Mouse (Mus musculus) liver, postnatal 0 days (tissue): ENCODE results near the gene Rnf152. TPM values are rescaled to one million over a fixed set of nuclear protein-coding genes. Genes with fewer than 3 reads are reported as not detected.
A peak's percentile ranks its signal among the peaks of the same experiment; 100 is the strongest.

Source experiments
- ATAC-seq: fragments of 200-750 bp; cut with Nextera tagmentation; 2 replicates; pipeline ENCODE4 v1.8.0; 2017; ENCODE audit warnings: mild to moderate bottlenecking, moderate library complexity
- DNase-seq: peaks from one replicate; pipeline ENCODE4 v3.0.0-alpha.2; 2016
- H3K27ac ChIP-seq: fragments of 300-500 bp; sonication (generic); 2 replicates; pipeline ENCODE4 v1.5.1; 2014; ENCODE audit warnings: antibody characterized with exemption, moderate library complexity, mild to moderate bottlenecking, low read depth
- H3K27me3 ChIP-seq: fragments of 300-500 bp; sonication (generic); 2 replicates; pipeline ENCODE4 v1.6.1; 2014; ENCODE audit warnings: low read length, control low read depth, mixed read lengths; ENCODE audit not compliant: insufficient read depth
- H3K36me3 ChIP-seq: fragments of 300-500 bp; sonication (generic); replicated peaks from 2 replicates; pipeline ENCODE4 v1.6.1; 2014; ENCODE audit warnings: mild to moderate bottlenecking, control low read depth, low read length, moderate library complexity, mixed read lengths; ENCODE audit not compliant: insufficient read depth
- H3K4me1 ChIP-seq: fragments of 300-500 bp; sonication (generic); 2 replicates; pipeline ENCODE4 v1.6.1; 2014; ENCODE audit warnings: antibody characterized with exemption, mild to moderate bottlenecking, control low read depth; ENCODE audit not compliant: insufficient read depth
- H3K4me2 ChIP-seq: fragments of 300-500 bp; sonication (generic); 2 replicates; pipeline ENCODE4 v1.6.1; 2014; ENCODE audit warnings: low read depth, mild to moderate bottlenecking, low read length, moderate library complexity, mixed read lengths
- H3K4me3 ChIP-seq: fragments of 300-500 bp; sonication (generic); 2 replicates; pipeline ENCODE4 v1.5.1; 2014; ENCODE audit warnings: low read depth, low read length
- H3K9ac ChIP-seq: fragments of 300-500 bp; sonication (generic); replicated peaks from 2 replicates; pipeline ENCODE4 v1.6.1; 2014; ENCODE audit warnings: mild to moderate bottlenecking, moderate library complexity
- H3K9me3 ChIP-seq: fragments of 300-500 bp; sonication (generic); 2 replicates; pipeline ENCODE4 v1.6.1; 2016; ENCODE audit warnings: mild to moderate bottlenecking, control low read depth, low read length, mixed read lengths
- CTCF ChIP-seq: sonication (generic); IDR thresholded peaks from 2 replicates; pipeline ENCODE4 v1.5.1; 2016; ENCODE audit warnings: antibody characterized with exemption, low read depth
- EP300 ChIP-seq: IDR thresholded peaks from 2 replicates; pipeline ENCODE4 v1.6.1; 2016; ENCODE audit warnings: antibody characterized with exemption, low read depth, mild to moderate bottlenecking
- WGBS: fragments of 180-500 bp; shearing (Covaris S2); extraction: QIAGEN DNeasy Blood & Tissue Kit; methylation state at CpG from one replicate; pipeline ENCODE4 v1.1.7; 2014; ENCODE audit not compliant: insufficient replicate concordance; 5-methylcytosine and 5-hydroxymethylcytosine counted together
- polyA plus RNA-seq: library from polyadenylated mRNA; unstranded; fragments of >200 nt; fragmentation: Nextera tagmentation; extraction: Ambion mirVana; gene quantifications from 2 replicates; pipeline ENCODE4 v1.2.1, GENCODE M21; 2015

Gene Rnf152
- polyA plus RNA-seq, 1 experiment from 2014 or later: 0.47 TPM

DNA sequence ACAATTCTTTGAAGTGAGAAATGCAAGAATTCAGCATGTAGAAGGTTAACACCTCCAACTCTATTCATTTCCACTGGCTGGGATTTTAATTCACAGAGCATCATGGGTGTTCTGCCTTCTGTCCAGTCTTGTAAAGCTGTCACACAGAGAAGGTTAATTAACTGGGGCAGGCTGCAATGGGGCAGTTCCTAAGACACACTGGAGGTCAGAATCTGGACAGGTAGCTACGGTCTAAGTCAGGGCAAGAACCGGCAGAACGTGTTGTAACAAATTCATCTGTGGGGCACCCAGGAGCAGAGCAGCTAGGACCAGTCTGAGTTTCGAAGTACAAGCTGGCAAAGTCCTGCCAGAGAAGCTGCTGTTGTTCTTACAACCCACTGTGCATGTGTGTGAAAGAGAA, 2.4 kb upstream of the Rnf152 start:
- ATAC-seq: no peak
- H3K4me1 ChIP-seq: no peaks in the 10 kb centered on the region; the same call in 1 of the 2 replicates
- TF ChIP-seq CTCF (no peak), EP300 (no peak)
- no peak overlapping the region for H3K4me2 ChIP-seq
- no peak overlapping the region for H3K4me3 ChIP-seq
- H3K27ac ChIP-seq: no peak overlapping the region
- no peaks in the 10 kb centered on the region for H3K36me3 ChIP-seq
- H3K9me3 ChIP-seq: no peaks in the 10 kb centered on the region
- no peak for DNase-seq
- H3K9ac ChIP-seq: no peak overlapping the region
- 0 out of 2 replicates have a peak, but pooled peaks cover 10% of the 10 kb centered on the region for H3K27me3 ChIP-seq
- 77% methylated on average over 4 of the region's 4 CpGs for WGBS

DNA sequence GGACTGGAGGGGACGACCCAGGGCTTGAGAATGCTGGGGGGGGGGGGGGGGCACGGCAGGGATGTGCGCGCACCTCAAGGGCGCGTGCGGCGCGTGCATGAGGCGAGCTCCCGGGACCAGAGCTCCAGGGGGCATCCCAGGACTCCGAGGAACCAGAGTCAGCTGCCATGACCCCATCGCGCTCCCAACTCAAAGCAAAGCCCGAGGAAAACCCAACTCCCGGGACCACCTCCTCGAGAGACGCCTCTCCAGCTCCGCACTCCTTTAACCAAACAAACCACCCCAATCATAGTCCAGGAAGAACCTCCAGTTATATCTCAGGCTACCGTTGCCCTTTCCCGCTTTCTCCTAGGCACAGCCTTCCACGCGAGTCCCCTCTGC, 610 bp downstream of the Rnf152 start:
- H3K27ac ChIP-seq: peak overlapping the region; percentile 50; the same call in 1 of the 2 replicates
- H3K9me3 ChIP-seq: no peaks in the 10 kb centered on the region
- no peaks in the 10 kb centered on the region for H3K36me3 ChIP-seq
- H3K9ac ChIP-seq: peak overlapping the region; percentile 75
- H3K4me3 ChIP-seq: peak overlapping the region; percentile 64
- 0 out of 2 replicates have a peak, but pooled peaks have one; percentile 9 for ATAC-seq
- TF ChIP-seq CTCF: no peak
- TF ChIP-seq EP300: no peak
- H3K27me3 ChIP-seq: 0 out of 2 replicates have a peak, but pooled peaks cover 10% of the 10 kb centered on the region
- DNase-seq: peak; percentile 29
- WGBS: under 1% methylated on average over 9 of the region's 23 CpGs
- H3K4me2 ChIP-seq: peak overlapping the region; percentile 65
- H3K4me1 ChIP-seq: no peaks in the 10 kb centered on the region; the same call in 1 of the 2 replicates

DNA sequence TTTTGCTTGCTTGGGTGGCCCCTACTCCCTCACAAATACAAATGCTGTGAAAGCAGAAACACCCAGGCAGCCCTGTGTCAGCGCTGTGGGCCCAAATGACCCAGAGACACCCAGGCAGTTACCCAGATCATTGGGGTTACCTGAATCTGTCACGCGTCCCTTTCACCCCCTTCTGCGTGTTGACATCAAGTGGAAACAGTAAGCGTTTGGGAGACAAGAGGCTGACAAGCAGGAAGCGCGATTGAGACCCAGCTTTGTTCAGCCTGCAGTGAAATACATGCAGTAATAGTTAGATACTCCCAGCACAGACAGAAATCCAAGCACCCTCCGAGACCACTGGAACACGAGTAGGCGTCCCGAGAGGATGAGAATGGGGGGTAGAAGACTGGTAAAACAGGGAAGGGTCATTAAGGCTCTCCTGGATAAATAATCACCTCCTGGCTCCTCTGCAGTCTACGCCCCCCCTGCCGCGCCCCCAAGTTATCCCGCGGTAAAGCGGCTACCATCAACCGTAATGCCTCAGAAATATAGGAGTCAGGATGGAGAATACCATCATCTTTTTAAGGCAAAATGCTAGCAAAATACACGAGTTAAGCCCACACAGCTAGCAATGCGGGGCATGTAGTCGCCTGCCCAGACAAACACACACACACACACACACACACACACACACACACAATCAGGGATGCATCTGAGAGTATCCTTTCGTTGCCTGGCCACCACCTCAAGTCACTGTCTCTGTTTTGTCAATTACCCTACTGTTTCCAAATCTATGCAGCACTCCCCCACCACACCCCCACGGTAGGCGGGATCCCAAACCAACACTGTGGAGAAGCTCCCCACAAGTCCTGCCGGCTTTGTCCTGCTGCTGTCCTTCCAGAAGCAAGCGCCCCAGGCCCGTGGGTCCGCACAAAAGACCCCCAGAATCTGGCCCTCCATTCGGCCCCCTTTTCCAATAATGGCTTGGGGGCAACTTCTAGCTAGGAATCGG, 1.3 kb downstream of the Rnf152 start:
- WGBS: 10% methylated on average over 29 of the region's 30 CpGs
- 0 out of 2 replicates have a peak, but pooled peaks cover 10% of the 10 kb centered on the region for H3K27me3 ChIP-seq
- no peaks in the 10 kb centered on the region; the same call in 1 of the 2 replicates for H3K4me1 ChIP-seq
- H3K36me3 ChIP-seq: no peaks in the 10 kb centered on the region
- ATAC-seq: 0 out of 2 replicates have a peak, but pooled peaks have one; percentile 18
- H3K9me3 ChIP-seq: no peaks in the 10 kb centered on the region
- peak overlapping the region; percentile 64 for H3K4me3 ChIP-seq
- H3K9ac ChIP-seq: peak overlapping the region; percentile 75
- no peak overlapping the region for H3K27ac ChIP-seq
- peak; percentile 48 for DNase-seq
- peak overlapping the region; percentile 65 for H3K4me2 ChIP-seq
- no peak for TF ChIP-seq EP300

DNA sequence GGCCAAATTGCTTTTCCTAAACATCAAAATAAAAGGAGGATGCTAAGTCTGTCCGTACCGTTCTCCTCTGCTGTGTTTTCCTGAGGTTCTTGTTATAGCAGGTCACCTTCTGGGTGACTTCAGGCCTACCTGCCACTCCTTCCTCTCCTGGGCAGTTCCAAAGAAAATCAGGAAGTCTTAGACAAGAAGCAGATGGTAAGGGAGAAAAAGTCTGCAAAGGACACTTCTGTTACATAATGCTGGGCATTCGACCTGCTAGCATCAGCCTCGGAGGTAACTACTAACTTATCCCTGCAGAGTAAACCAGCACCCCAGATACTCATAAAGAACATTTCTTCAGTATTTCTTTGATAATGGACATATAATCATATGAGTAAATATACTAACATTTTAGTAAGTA, 4.7 kb downstream of the Rnf152 start:
- 77% methylated on average over 4 of the region's 4 CpGs for WGBS
- H3K9me3 ChIP-seq: no peaks in the 10 kb centered on the region
- no peak overlapping the region for H3K4me2 ChIP-seq
- H3K36me3 ChIP-seq: no peaks in the 10 kb centered on the region
- no peak for DNase-seq
- no peak for TF ChIP-seq CTCF
- no peak for TF ChIP-seq EP300
- ATAC-seq: no peak
- H3K27ac ChIP-seq: no peak overlapping the region
- H3K4me3 ChIP-seq: no peak overlapping the region
- H3K4me1 ChIP-seq: no peaks in the 10 kb centered on the region; the same call in 1 of the 2 replicates
- no peak overlapping the region for H3K9ac ChIP-seq
- H3K27me3 ChIP-seq: 0 out of 2 replicates have a peak, but pooled peaks cover 10% of the 10 kb centered on the region

DNA sequence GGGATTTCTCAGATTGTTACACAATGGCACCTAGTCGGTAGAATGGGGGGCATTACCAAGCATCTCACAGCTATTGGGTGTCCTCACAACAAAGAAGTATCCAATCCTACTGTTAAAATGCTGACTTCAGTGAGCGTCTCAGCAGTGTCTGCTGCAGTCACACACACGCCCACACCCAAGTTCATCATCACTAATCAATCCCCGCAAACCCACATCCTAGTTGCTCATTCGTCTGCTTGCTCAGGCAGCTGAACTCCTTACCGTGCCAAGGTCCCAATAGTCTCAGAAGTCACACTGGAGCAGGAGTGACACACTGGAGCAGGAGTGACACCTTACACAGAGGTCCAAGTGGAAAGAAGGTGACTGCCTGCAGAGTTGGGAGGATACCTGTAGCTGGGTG, 14.2 kb downstream of the Rnf152 start:
- Histone ChIP-seq H3K4me2 (no peak overlapping the region), H3K27me3 (no peaks in the 10 kb centered on the region), H3K36me3 (no peaks in the 10 kb centered on the region), H3K4me1 (no peaks in the 10 kb centered on the region), H3K9ac (no peak overlapping the region), H3K27ac (no peak overlapping the region), H3K9me3 (no peaks in the 10 kb centered on the region), H3K4me3 (no peak overlapping the region)
- no peak for DNase-seq
- WGBS: 79% methylated on average over 6 of the region's 6 CpGs
- TF ChIP-seq CTCF (no peak), EP300 (no peak)
- ATAC-seq: no peak

DNA sequence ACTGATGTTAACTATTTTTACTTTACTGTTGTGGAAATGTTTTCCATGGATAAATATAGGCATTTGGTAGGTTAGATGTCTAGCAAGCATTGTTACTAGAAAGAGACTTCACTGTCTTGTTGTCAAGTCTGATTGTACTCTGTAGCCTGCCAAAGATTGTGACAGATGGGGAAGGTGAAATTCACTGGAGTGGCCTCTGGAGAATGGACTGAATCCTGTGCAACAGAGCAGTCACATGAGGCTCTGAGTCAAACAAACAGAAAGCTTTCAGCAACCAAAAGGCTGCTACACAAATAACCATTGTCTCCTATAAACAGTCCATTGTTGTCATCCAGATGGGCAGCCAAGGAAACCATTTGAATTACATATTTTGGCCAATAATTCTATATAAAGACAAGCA, 15.6 kb downstream of the Rnf152 start:
- ATAC-seq (no peak), DNase-seq (no peak)
- Histone ChIP-seq H3K27me3 (no peaks in the 10 kb centered on the region), H3K4me1 (no peaks in the 10 kb centered on the region), H3K9me3 (no peaks in the 10 kb centered on the region), H3K4me3 (no peak overlapping the region), H3K36me3 (no peaks in the 10 kb centered on the region), H3K9ac (no peak overlapping the region), H3K27ac (no peak overlapping the region), H3K4me2 (no peak overlapping the region)
- TF ChIP-seq EP300 (no peak), CTCF (no peak)
